Mouse (Mus musculus) testis, adult 2 months (tissue): Measurements from ENCODE around the gene Morn3.

Experiments used
- CTCF ChIP-seq: fragments of 200-500 bp; IDR thresholded peaks from 2 replicates; pipeline ENCODE4 v1.5.1; 2012; ENCODE audit warnings: low read depth, mild to moderate bottlenecking, inconsistent platforms, low read length, moderate library complexity; ENCODE audit not compliant: control insufficient read depth, insufficient read depth, insufficient replicate concordance
- POLR2A ChIP-seq: fragments of 200-500 bp; IDR thresholded peaks from 2 replicates; pipeline ENCODE4 v1.6.1; 2012; ENCODE audit warnings: low read depth, mild to moderate bottlenecking, inconsistent platforms, low read length, moderate library complexity; ENCODE audit not compliant: control insufficient read depth

DNA sequence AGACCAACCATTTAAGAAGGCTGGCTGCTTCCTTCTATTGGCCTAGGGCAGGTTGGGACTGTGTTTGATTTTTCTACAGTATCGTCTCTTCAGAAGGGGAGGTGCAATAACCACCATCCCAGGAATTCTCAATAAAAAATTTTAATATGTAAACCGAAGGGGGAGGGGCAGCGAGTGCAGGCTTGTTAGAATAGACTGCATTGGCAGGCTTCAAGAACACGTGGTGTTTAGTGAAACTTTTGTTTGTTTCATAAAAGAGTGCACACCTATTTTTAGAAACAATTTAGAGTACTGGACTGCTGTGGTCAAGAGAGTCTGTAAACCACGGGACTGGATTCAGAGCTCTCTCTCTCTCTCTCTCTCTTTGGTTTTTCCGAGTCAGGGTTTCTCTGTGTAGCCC is 23.8 kb downstream of the Morn3 start:
- TF ChIP-seq POLR2A (no peak), CTCF (no peak)
